8 mouse cellular contexts compared by ENCODE assay signal in genomic region chr1:87153776-87154500, GRCm38 (mm10). TPM values are rescaled to one million over a fixed set of nuclear protein-coding genes. Genes with fewer than 3 reads are reported as not detected.
A peak's percentile ranks its signal among the peaks of the same experiment; 100 is the strongest.
DNase-seq lines count a peak whose midpoint lies in the region; ATAC-seq and TF ChIP-seq lines count a peak whose summit lies in the region.

No protein-coding gene starts in this region.

- no peaks in the 10 kb centered on the region for H3K4me1 ChIP-seq in lung, embryonic 14.5 days (ENCODE audit: insufficient read depth)
- H3K4me1 ChIP-seq in forebrain, embryonic 11.5 days (replicated peaks; ENCODE audit: control insufficient read depth, insufficient read depth, low read length) = peaks cover 17% of the 10 kb centered on the region
- H3K4me1 ChIP-seq in limb, embryonic 10.5 days = peaks cover 29% of the 10 kb centered on the region
- H3K4me1 ChIP-seq in neural tube, embryonic 15.5 days = peaks cover 39% of the 10 kb centered on the region

- peak overlapping the region; percentile 32 for H3K4me3 ChIP-seq in lung, embryonic 14.5 days (ENCODE audit: low read depth, low read length)
- peak overlapping the region; percentile 37 for H3K4me3 ChIP-seq in forebrain, embryonic 11.5 days (ENCODE audit: low read depth, low read length)
- H3K4me3 ChIP-seq in limb, embryonic 10.5 days = peak overlapping the region; percentile 45
- H3K4me3 ChIP-seq in neural tube, embryonic 15.5 days (replicated peaks) = peak overlapping the region; percentile 49

- no peak for TF ChIP-seq CTCF in lung, embryonic 14.5 days (IDR thresholded peaks at IDR 0.05; ENCODE audit: low read depth)

- 1% methylated on average over 71 of the region's 72 CpGs for WGBS in lung, embryonic 14.5 days
- WGBS in forebrain, embryonic 11.5 days = under 1% methylated on average over 72 of the region's 72 CpGs
- WGBS in limb, embryonic 10.5 days = 2% methylated on average over 67 of the region's 72 CpGs
- under 1% methylated on average over 69 of the region's 72 CpGs for WGBS in neural tube, embryonic 15.5 days

- peak; percentile 21; the same call in 1 of the 2 replicates for ATAC-seq in lung, embryonic 14.5 days (ENCODE audit: insufficient read depth)
- ATAC-seq in forebrain, embryonic 11.5 days (replicated peaks; ENCODE audit: low FRiP score) = no peak
- no peak for ATAC-seq in neural tube, embryonic 15.5 days (ENCODE audit: low FRiP score)

- peak; percentile 17 for DNase-seq in lung, embryonic 14.5 days
- DNase-seq in lung, postnatal 14 days = no peak
- peak; percentile 62 for DNase-seq in forebrain, embryonic 11.5 days (ENCODE audit: low spot score)
- DNase-seq in limb, embryonic 10.5 days (ENCODE audit: low spot score) = peak; percentile 64
- DNase-seq in layer of hippocampus, adult 9-11 months = no peak
- no peak for DNase-seq in gastrocnemius, postnatal 10 days
- no peak for DNase-seq in kidney, adult 11 months

- H3K9ac ChIP-seq in lung, embryonic 14.5 days = no peak overlapping the region
- H3K9ac ChIP-seq in forebrain, embryonic 11.5 days (ENCODE audit: low read length) = no peak overlapping the region
- H3K9ac ChIP-seq in neural tube, embryonic 15.5 days (replicated peaks) = peak overlapping the region; percentile 37; the same call in 1 of the 2 replicates

- H3K27ac ChIP-seq in lung, embryonic 14.5 days (ENCODE audit: low read depth) = no peak overlapping the region
- no peak overlapping the region for H3K27ac ChIP-seq in forebrain, embryonic 11.5 days (ENCODE audit: low read depth, low read length)
- H3K27ac ChIP-seq in limb, embryonic 10.5 days = 0 out of 2 replicates have a peak overlapping the region, but pooled peaks have one; percentile 44
- H3K27ac ChIP-seq in neural tube, embryonic 15.5 days (replicated peaks) = no peak overlapping the region

- H3K27me3 ChIP-seq in lung, embryonic 14.5 days (ENCODE audit: insufficient read depth, low read length) = peaks cover 93% of the 10 kb centered on the region
- H3K27me3 ChIP-seq in forebrain, embryonic 11.5 days (ENCODE audit: control insufficient read depth, insufficient read depth, low read length) = peaks cover 71% of the 10 kb centered on the region
- H3K27me3 ChIP-seq in limb, embryonic 10.5 days (ENCODE audit: low read depth, poor library complexity, severe bottlenecking) = peaks cover 100% of the 10 kb centered on the region
- H3K27me3 ChIP-seq in neural tube, embryonic 15.5 days (replicated peaks) = peaks cover 94% of the 10 kb centered on the region

- H3K36me3 ChIP-seq in lung, embryonic 14.5 days (ENCODE audit: insufficient read depth) = no peaks in the 10 kb centered on the region
- H3K36me3 ChIP-seq in forebrain, embryonic 11.5 days (ENCODE audit: control insufficient read depth, insufficient read depth, low read length) = no peaks in the 10 kb centered on the region
- no peaks in the 10 kb centered on the region for H3K36me3 ChIP-seq in limb, embryonic 10.5 days
- H3K36me3 ChIP-seq in neural tube, embryonic 15.5 days = no peaks in the 10 kb centered on the region

- peak overlapping the region; percentile 56 for H3K4me2 ChIP-seq in lung, embryonic 14.5 days
- H3K4me2 ChIP-seq in forebrain, embryonic 11.5 days (ENCODE audit: low read depth, low read length, severe bottlenecking) = peak overlapping the region; percentile 43
- peak overlapping the region; percentile 74 for H3K4me2 ChIP-seq in neural tube, embryonic 15.5 days

- no peaks in the 10 kb centered on the region for H3K9me3 ChIP-seq in lung, embryonic 14.5 days (ENCODE audit: low read depth, low read length)
- H3K9me3 ChIP-seq in forebrain, embryonic 11.5 days (ENCODE audit: control insufficient read depth, low read length) = no peaks in the 10 kb centered on the region
- no peaks in the 10 kb centered on the region for H3K9me3 ChIP-seq in limb, embryonic 10.5 days (replicated peaks)
- H3K9me3 ChIP-seq in neural tube, embryonic 15.5 days (replicated peaks) = no peaks in the 10 kb centered on the region

RNA-seq across cellular contexts. Expression of gene Ecel1, which starts 2.4 kb away (rescaled TPM):
- polyA plus RNA-seq in lung, embryonic 14.5 days (2014; fragmentation: Nextera tagmentation; extraction: Ambion mirVana) = 0.26 and 0.61 TPM in 2 replicates
- 5.4 and 6.2 TPM in 2 replicates for polyA plus RNA-seq in forebrain, embryonic 11.5 days (2014; fragmentation: Nextera tagmentation; extraction: Ambion mirVana)
- polyA plus RNA-seq in limb, embryonic 10.5 days (2016; fragmentation: Nextera tagmentation; extraction: Ambion mirVana) = 0.11 TPM in 2 replicates
- 71.9 and 84.7 TPM in 2 replicates for polyA plus RNA-seq in neural tube, embryonic 15.5 days (2015; fragmentation: Nextera tagmentation; extraction: Ambion mirVana)
- under 1 TPM in 1 of 2 experiments, not detected in 1; 0.09 TPM for total RNA-seq in gastrocnemius, postnatal 10 days (2021)

RNA-seq across cellular contexts. Expression of gene Akp3, which starts 29.2 kb away (rescaled TPM):
- not detected in 2 replicates for polyA plus RNA-seq in lung, embryonic 14.5 days (2014; fragmentation: Nextera tagmentation; extraction: Ambion mirVana)
- not detected in 2 replicates for polyA plus RNA-seq in forebrain, embryonic 11.5 days (2014; fragmentation: Nextera tagmentation; extraction: Ambion mirVana)
- not detected in 2 replicates for polyA plus RNA-seq in limb, embryonic 10.5 days (2016; fragmentation: Nextera tagmentation; extraction: Ambion mirVana)
- polyA plus RNA-seq in neural tube, embryonic 15.5 days (2015; fragmentation: Nextera tagmentation; extraction: Ambion mirVana) = not detected in 2 replicates
- not detected for total RNA-seq in gastrocnemius, postnatal 10 days (2021)

RNA-seq across cellular contexts. Expression of gene Prss56, which starts 29.2 kb away (rescaled TPM):
- not detected in 2 replicates for polyA plus RNA-seq in lung, embryonic 14.5 days (2014; fragmentation: Nextera tagmentation; extraction: Ambion mirVana)
- polyA plus RNA-seq in forebrain, embryonic 11.5 days (2014; fragmentation: Nextera tagmentation; extraction: Ambion mirVana) = not detected in 2 replicates
- 0.06 TPM in 1 of 2 replicates, not detected in the other for polyA plus RNA-seq in limb, embryonic 10.5 days (2016; fragmentation: Nextera tagmentation; extraction: Ambion mirVana)
- polyA plus RNA-seq in neural tube, embryonic 15.5 days (2015; fragmentation: Nextera tagmentation; extraction: Ambion mirVana) = 4.0 and 5.3 TPM in 2 replicates
- total RNA-seq in gastrocnemius, postnatal 10 days (2021) = not detected

RNA-seq across cellular contexts. Expression of gene Chrnd, which starts 36.5 kb away (rescaled TPM):
- polyA plus RNA-seq in lung, embryonic 14.5 days (2014; fragmentation: Nextera tagmentation; extraction: Ambion mirVana) = not detected in 2 replicates
- polyA plus RNA-seq in forebrain, embryonic 11.5 days (2014; fragmentation: Nextera tagmentation; extraction: Ambion mirVana) = 0.07 TPM in 1 of 2 replicates, not detected in the other
- polyA plus RNA-seq in limb, embryonic 10.5 days (2016; fragmentation: Nextera tagmentation; extraction: Ambion mirVana) = 0.14 and 0.55 TPM in 2 replicates
- polyA plus RNA-seq in neural tube, embryonic 15.5 days (2015; fragmentation: Nextera tagmentation; extraction: Ambion mirVana) = 0.33 and 0.37 TPM in 2 replicates
- total RNA-seq in gastrocnemius, postnatal 10 days (2021) = 1 to 10 TPM; 8.0 to 8.2 TPM

RNA-seq across cellular contexts. Expression of gene Chrng, which starts 50.5 kb away (rescaled TPM):
- not detected in 2 replicates for polyA plus RNA-seq in lung, embryonic 14.5 days (2014; fragmentation: Nextera tagmentation; extraction: Ambion mirVana)
- 0.23 TPM in 1 of 2 replicates, not detected in the other for polyA plus RNA-seq in forebrain, embryonic 11.5 days (2014; fragmentation: Nextera tagmentation; extraction: Ambion mirVana)
- 0.26 and 0.81 TPM in 2 replicates for polyA plus RNA-seq in limb, embryonic 10.5 days (2016; fragmentation: Nextera tagmentation; extraction: Ambion mirVana)
- 1.2 and 1.5 TPM in 2 replicates for polyA plus RNA-seq in neural tube, embryonic 15.5 days (2015; fragmentation: Nextera tagmentation; extraction: Ambion mirVana)
- total RNA-seq in gastrocnemius, postnatal 10 days (2021) = 1 to 10 TPM; 3.0 to 3.5 TPM

Comparison
In these comparisons a context has a peak if more than half of its experiments do, and no peak if none do; other contexts are left out.
1. DNase-seq: peak in lung, embryonic 14.5 days (single experiment), forebrain, embryonic 11.5 days (single experiment) and limb, embryonic 10.5 days (single experiment); none in lung, postnatal 14 days (single experiment), layer of hippocampus, adult 9-11 months (single experiment), gastrocnemius, postnatal 10 days (single experiment) and kidney, adult 11 months (single experiment).
2. RNA of gene Ecel1, which starts 2.4 kb away (polyA plus RNA-seq): 71.9 to 84.7 TPM in neural tube, embryonic 15.5 days; 5.4 to 6.2 TPM in forebrain, embryonic 11.5 days, 0.26 to 0.61 TPM in lung, embryonic 14.5 days and 0.11 TPM in limb, embryonic 10.5 days; every median in the first group is over 10 times any median in the second.
3. Peak in every context shown above with its lines, with median percentiles within 50 percentile points of each other: H3K4me2 ChIP-seq and H3K4me3 ChIP-seq.